Mouse (Mus musculus): Measurements from ENCODE around the gene Trim71. TPM values are rescaled to one million over a fixed set of nuclear protein-coding genes. Genes with fewer than 3 reads are reported as not detected.
"Not testable (repeated sequence)": the region's sequence is repeated elsewhere in the genome, so short reads cannot be mapped to it uniquely, and the experiment has no call there.

The Trim71 gene
- total RNA-seq, 2 experiments from 2014 or later, result 0.72 to 0.84 TPM

GRCm38 (mm10) chr9:114534747-114535517, 29.2 kb downstream of the Trim71 start:
- no peak; the same call in 1 of the 2 replicates for TF ChIP-seq CTCF (IDR thresholded peaks at IDR 0.05)
- intact Hi-C loops (cut with DNase I), result no loop called here
- DNase-seq (ENCODE audit: extremely low spot score in 1 of 2, low spot score in 2 of 2), result no peak
- H3K27ac ChIP-seq, result no peak overlapping the region
- H3K4me3 ChIP-seq, result no peak overlapping the region

GRCm38 (mm10) chr9:114533848-114534247, 30.3 kb downstream of the Trim71 start:
- intact Hi-C loops (cut with DNase I), result no loop called here
- Histone ChIP-seq H3K4me3 (no peak overlapping the region), H3K27ac (no peak overlapping the region)
- DNase-seq (ENCODE audit: extremely low spot score in 1 of 2, low spot score in 2 of 2), result no peak
- TF ChIP-seq CTCF (IDR thresholded peaks at IDR 0.05), result no peak

- intact Hi-C loops (cut with DNase I), result no loop called here
- TF ChIP-seq CTCF (IDR thresholded peaks at IDR 0.05), result no peak
Observed at GRCm38 (mm10) chr9:114531276-114531675, 32.9 kb downstream of the Trim71 start.

GRCm38 (mm10) chr9:114528680-114529048, 35.5 kb downstream of the Trim71 start:
- Histone ChIP-seq H3K4me3 (no peak overlapping the region), H3K27ac (no peak overlapping the region)
- TF ChIP-seq CTCF (IDR thresholded peaks at IDR 0.05), result no peak; the same call in 1 of the 2 replicates
- intact Hi-C loops (cut with DNase I), result no loop called here
- DNase-seq (ENCODE audit: extremely low spot score in 1 of 2, low spot score in 2 of 2), result no peak

More at GRCm38 (mm10) chr9:114531276-114531675, 32.9 kb downstream of the Trim71 start:
- DNase-seq (ENCODE audit: extremely low spot score in 1 of 2, low spot score in 2 of 2), result no peak
- Histone ChIP-seq H3K27ac (no peak overlapping the region), H3K4me3 (no peak overlapping the region)

GRCm38 (mm10) chr9:114527992-114528679, 36.0 kb downstream of the Trim71 start:
- Histone ChIP-seq H3K27ac (no peak overlapping the region), H3K4me3 (no peak overlapping the region)
- no peak for TF ChIP-seq CTCF (IDR thresholded peaks at IDR 0.05)
- intact Hi-C loops (cut with DNase I), result no loop called here
- no peak for DNase-seq (ENCODE audit: extremely low spot score in 1 of 2, low spot score in 2 of 2)

GRCm38 (mm10) chr9:114527085-114527484, 37.1 kb downstream of the Trim71 start:
- TF ChIP-seq CTCF (IDR thresholded peaks at IDR 0.05), result no peak; the same call in 1 of the 2 replicates
- DNase-seq (ENCODE audit: extremely low spot score in 1 of 2, low spot score in 2 of 2), result no peak
- intact Hi-C loops (cut with DNase I), result no loop called here
- Histone ChIP-seq H3K27ac (no peak overlapping the region), H3K4me3 (no peak overlapping the region)

- intact Hi-C loops (cut with DNase I), result no loop called here
- Histone ChIP-seq H3K4me3 (no peak overlapping the region), H3K27ac (no peak overlapping the region)
- TF ChIP-seq CTCF (IDR thresholded peaks at IDR 0.05), result no peak
- DNase-seq (ENCODE audit: extremely low spot score in 1 of 2, low spot score in 2 of 2), result no peak
Observed at GRCm38 (mm10) chr9:114526581-114526980, 37.6 kb downstream of the Trim71 start.

GRCm38 (mm10) chr9:114525891-114526290, 38.3 kb downstream of the Trim71 start:
- no peak for TF ChIP-seq CTCF (IDR thresholded peaks at IDR 0.05)

GRCm38 (mm10) chr9:114525073-114525633, 39.0 kb downstream of the Trim71 start:
- intact Hi-C loops (cut with DNase I), result no loop called here
- no peak overlapping the region for H3K27ac ChIP-seq
- TF ChIP-seq CTCF (IDR thresholded peaks at IDR 0.05), result no peak
- no peak overlapping the region for H3K4me3 ChIP-seq
- DNase-seq (ENCODE audit: extremely low spot score in 1 of 2, low spot score in 2 of 2), result no peak

More at GRCm38 (mm10) chr9:114525891-114526290, 38.3 kb downstream of the Trim71 start:
- Histone ChIP-seq H3K27ac (no peak overlapping the region), H3K4me3 (no peak overlapping the region)
- intact Hi-C loops (cut with DNase I), result no loop called here
- no peak for DNase-seq (ENCODE audit: extremely low spot score in 1 of 2, low spot score in 2 of 2)

GRCm38 (mm10) chr9:114522501-114522900, 41.7 kb downstream of the Trim71 start:
- no peak overlapping the region for H3K27ac ChIP-seq
- intact Hi-C loops (cut with DNase I), result no loop called here
- no peak for DNase-seq (ENCODE audit: extremely low spot score in 1 of 2, low spot score in 2 of 2)
- TF ChIP-seq CTCF (IDR thresholded peaks at IDR 0.05), result no peak
- no peak overlapping the region for H3K4me3 ChIP-seq

GRCm38 (mm10) chr9:114522041-114522440, 42.1 kb downstream of the Trim71 start:
- no peak for DNase-seq (ENCODE audit: extremely low spot score in 1 of 2, low spot score in 2 of 2)
- intact Hi-C loops (cut with DNase I), result no loop called here

GRCm38 (mm10) chr9:114520529-114520928, 43.6 kb downstream of the Trim71 start:
- DNase-seq (ENCODE audit: extremely low spot score in 1 of 2, low spot score in 2 of 2), result not testable (repeated sequence)

More at GRCm38 (mm10) chr9:114522041-114522440, 42.1 kb downstream of the Trim71 start:
- Histone ChIP-seq H3K4me3 (no peak overlapping the region), H3K27ac (no peak overlapping the region)
- TF ChIP-seq CTCF (IDR thresholded peaks at IDR 0.05), result no peak

More at GRCm38 (mm10) chr9:114520529-114520928, 43.6 kb downstream of the Trim71 start:
- H3K4me3 ChIP-seq; H3K27ac ChIP-seq; intact Hi-C loops (cut with DNase I): not testable (repeated sequence)
